Mouse (Mus musculus) liver, adult 2 months (tissue): ENCODE measurements around the gene Gm21876.
"Not testable (repeated sequence)": the region's sequence is repeated elsewhere in the genome, so short reads cannot be mapped to it uniquely, and the experiment has no call there.

Experiments
- CTCF ChIP-seq: fragments of 200-500 bp; IDR thresholded peaks from 2 replicates; pipeline ENCODE4 v1.5.1; 2011; ENCODE audit warnings: low read depth, low read length, control low read depth
- POLR2A ChIP-seq: fragments of 200-500 bp; IDR thresholded peaks from 2 replicates; pipeline ENCODE4 v1.6.1; 2011; ENCODE audit warnings: low read length, control low read depth; ENCODE audit not compliant: insufficient read depth; ENCODE audit errors: extremely low read depth

DNA sequence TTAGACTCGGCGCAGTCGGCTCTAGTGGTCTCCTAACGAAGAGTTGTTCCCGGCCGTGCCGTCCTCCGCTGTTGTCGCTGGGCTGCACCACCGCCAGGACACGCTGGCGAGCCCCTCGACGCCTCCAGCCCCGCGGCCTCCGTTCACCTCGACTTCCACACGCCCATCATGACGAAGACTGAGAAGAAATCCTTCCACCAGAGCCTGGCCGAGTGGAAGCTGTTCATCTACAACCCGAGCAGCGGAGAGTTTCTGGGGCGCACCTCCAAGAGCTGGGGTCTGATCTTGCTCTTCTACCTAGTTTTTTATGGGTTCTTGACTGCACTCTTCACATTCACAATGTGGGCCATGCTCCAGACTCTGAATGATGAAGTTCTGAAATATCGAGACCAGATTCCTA is 28.8 kb downstream of the Gm21876 start:
- not testable (repeated sequence) for TF ChIP-seq POLR2A, CTCF
